Mouse (Mus musculus): ENCODE results near the gene Slco6c1.

DNA sequence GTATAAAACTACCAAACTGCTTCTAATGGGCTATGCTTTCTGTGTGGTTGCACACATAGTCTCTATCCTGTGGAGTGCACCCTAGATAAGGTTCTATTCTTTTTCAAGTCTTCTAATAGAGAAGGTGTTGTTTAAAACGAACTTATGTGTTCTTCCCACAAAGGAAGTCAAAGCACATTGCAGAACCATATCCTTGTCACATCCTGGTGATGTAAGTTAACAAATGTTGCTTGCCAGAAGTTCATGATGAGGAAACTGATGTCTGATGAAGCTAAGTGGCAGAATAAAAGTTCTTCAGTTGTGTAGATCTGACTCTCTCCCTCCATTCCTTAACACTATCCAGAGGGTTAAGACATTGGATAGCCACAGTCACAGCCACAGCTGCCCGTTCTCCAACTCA lies 90.1 kb downstream of the Slco6c1 start:
- TF ChIP-seq CTCF (IDR thresholded peaks at IDR 0.05) (no peak), EP300 (IDR thresholded peaks at IDR 0.05) (no peak)
